Mouse (Mus musculus): ENCODE results near the gene Tprgl. TPM values are rescaled to one million over a fixed set of nuclear protein-coding genes. Genes with fewer than 3 reads are reported as not detected.

Tprgl gene
- polyA plus RNA-seq, 1 experiment from 2014 or later = 219 TPM

Other genes starting within 250 kb of the Tprgl start
- gene A430005L14Rik, start 203.4 kb downstream of the Tprgl start, polyA plus RNA-seq (2015; fragmentation: Nextera tagmentation; extraction: Ambion mirVana) = 51.7 and 54.6 TPM in 2 replicates
- gene Dffb, start 185.5 kb downstream of the Tprgl start, polyA plus RNA-seq (2015; fragmentation: Nextera tagmentation; extraction: Ambion mirVana) = 8.3 and 10.2 TPM in 2 replicates
- gene Cep104, start 185.5 kb downstream of the Tprgl start, polyA plus RNA-seq (2015; fragmentation: Nextera tagmentation; extraction: Ambion mirVana) = 19.8 and 20.3 TPM in 2 replicates
- 21.3 and 22.0 TPM in 2 replicates for gene Lrrc47, start 148.9 kb downstream of the Tprgl start, polyA plus RNA-seq (2015; fragmentation: Nextera tagmentation; extraction: Ambion mirVana)
- gene Smim1, start 134.4 kb downstream of the Tprgl start, polyA plus RNA-seq (2015; fragmentation: Nextera tagmentation; extraction: Ambion mirVana) = 10.8 and 13.6 TPM in 2 replicates
- gene Ccdc27, start 118.0 kb downstream of the Tprgl start, polyA plus RNA-seq (2015; fragmentation: Nextera tagmentation; extraction: Ambion mirVana) = not detected in 2 replicates
- 0.31 and 0.92 TPM in 2 replicates for gene Trp73, start 20.5 kb downstream of the Tprgl start, polyA plus RNA-seq (2015; fragmentation: Nextera tagmentation; extraction: Ambion mirVana)
- gene Wrap73, start 18.3 kb downstream of the Tprgl start, polyA plus RNA-seq (2015; fragmentation: Nextera tagmentation; extraction: Ambion mirVana) = 41.3 and 45.5 TPM in 2 replicates
- gene Megf6, start 10.1 kb upstream of the Tprgl start, polyA plus RNA-seq (2015; fragmentation: Nextera tagmentation; extraction: Ambion mirVana) = 9.4 and 11.3 TPM in 2 replicates
- gene Arhgef16, start 141.0 kb upstream of the Tprgl start, polyA plus RNA-seq (2015; fragmentation: Nextera tagmentation; extraction: Ambion mirVana) = 1.5 and 1.6 TPM in 2 replicates
- not detected in 2 replicates for gene B230104I21Rik, start 175.5 kb upstream of the Tprgl start, polyA plus RNA-seq (2015; fragmentation: Nextera tagmentation; extraction: Ambion mirVana)

Data from hindbrain, embryonic 15.5 days (tissue).